Comparison of ENCODE assay signal across 24 mouse cellular contexts in genomic region chr11:78040878-78041277, GRCm38 (mm10). TPM values are rescaled to one million over a fixed set of nuclear protein-coding genes. Genes with fewer than 3 reads are reported as not detected.
A peak's percentile ranks its signal among the peaks of the same experiment; 100 is the strongest.
DNase-seq lines count a peak whose midpoint lies in the region; ATAC-seq and TF ChIP-seq lines count a peak whose summit lies in the region.
"Had no signal": no experiment of that assay in that cellular context is flagged by ENCODE, and none has a peak within 500 bp of the region (broad histone marks: within the 10 kb centered on the region; RNA-seq: fewer than 3 reads in every experiment).

No protein-coding gene starts in this region.

- peak; percentile 57 for TF ChIP-seq CTCF in kidney, postnatal 0 days (IDR thresholded peaks at IDR 0.05; ENCODE audit: low read depth)
- peak; percentile 65 for TF ChIP-seq CTCF in midbrain, postnatal 0 days (IDR thresholded peaks at IDR 0.05)
- TF ChIP-seq CTCF in MEL (IDR thresholded peaks at IDR 0.05 in 2 of 3, conservative IDR thresholded peaks at IDR 0.05 in 1 of 3; ENCODE audit: control insufficient read depth in 1 of 3, insufficient read depth in 1 of 3, low read depth in 2 of 3, low read length in 3 of 3, poor library complexity in 1 of 3, severe bottlenecking in 1 of 3), result peak in 2 of 3 experiments; percentile 5 to 65; a peak in 2 of 6 replicates
- peak; percentile 48 for TF ChIP-seq CTCF in stomach, postnatal 0 days (IDR thresholded peaks at IDR 0.05; ENCODE audit: low read depth)

- no peak for TF ChIP-seq POLR2A in MEL (IDR thresholded peaks at IDR 0.05; ENCODE audit: control insufficient read depth in 1 of 2, insufficient read depth in 1 of 2, low read depth in 1 of 2, low read length in 2 of 2, poor library complexity in 1 of 2)

- no peak; the same call in 1 of the 2 replicates for TF ChIP-seq RAD21 in MEL (IDR thresholded peaks at IDR 0.05; ENCODE audit: low read depth, low read length)

- no peak for ATAC-seq in kidney, postnatal 0 days (replicated peaks; ENCODE audit: low FRiP score, low read depth)
- ATAC-seq in midbrain, postnatal 0 days (ENCODE audit: low FRiP score), result no peak
- no peak for ATAC-seq in midbrain, embryonic 11.5 days (ENCODE audit: low FRiP score)
- ATAC-seq in stomach, postnatal 0 days (ENCODE audit: low FRiP score, low TSS enrichment), result no peak
- ATAC-seq: midbrain, embryonic 15.5 days had no signal

- H3K79me2 ChIP-seq in MEL (ENCODE audit: control insufficient read depth, insufficient read depth, low read length, poor library complexity), result no peaks in the 10 kb centered on the region

- no peak for DNase-seq in kidney, postnatal 0 days (ENCODE audit: low spot score)
- DNase-seq in kidney, postnatal 14 days, result no peak
- no peak for DNase-seq in midbrain, postnatal 0 days (ENCODE audit: low spot score)
- DNase-seq in midbrain, embryonic 11.5 days (ENCODE audit: low spot score, missing footprints), result no peak
- DNase-seq in MEL (ENCODE audit: low read depth, low spot score), result no peak
- no peak for DNase-seq in stomach, postnatal 0 days (ENCODE audit: low spot score)
- DNase-seq in frontal cortex, adult 2 months (ENCODE audit: extremely low spot score in 1 of 2, low spot score in 1 of 2), result no peak
- DNase-seq in right cerebral cortex, postnatal 36 days (ENCODE audit: low spot score in 2 of 2), result no peak
- DNase-seq: adrenal gland, postnatal 36 days; cerebellum, adult 2 months; heart, postnatal 36 days; kidney, adult 11 months; liver, embryonic 13.5 days; lung, postnatal 14 days; right cerebral cortex, postnatal 25 days; thymus, adult 2 months had no signal

- H3K4me3 ChIP-seq in kidney, postnatal 0 days (replicated peaks; ENCODE audit: low read depth, low read length), result no peak overlapping the region
- no peak overlapping the region for H3K4me3 ChIP-seq in midbrain, postnatal 0 days (ENCODE audit: low read depth, low read length)
- H3K4me3 ChIP-seq in midbrain, embryonic 11.5 days (ENCODE audit: low read depth, low read length), result no peak overlapping the region
- H3K4me3 ChIP-seq in MEL (ENCODE audit: control insufficient read depth in 1 of 2, insufficient read depth in 1 of 2, low read depth in 2 of 2, low read length in 2 of 2), result no peak overlapping the region
- no peak overlapping the region for H3K4me3 ChIP-seq in stomach, postnatal 0 days (ENCODE audit: low read depth, low read length)
- H3K4me3 ChIP-seq: embryonic facial prominence, embryonic 10.5 days; forebrain, embryonic 12.5 days; heart, embryonic 13.5 days; hindbrain, embryonic 15.5 days; liver, embryonic 13.5 days; megakaryocyte, embryonic 14.5 days; midbrain, embryonic 15.5 days; neural tube, embryonic 15.5 days; stomach, embryonic 15.5 days had no signal

- H3K9ac ChIP-seq in kidney, postnatal 0 days (ENCODE audit: low read depth, low read length), result no peak overlapping the region
- H3K9ac ChIP-seq in midbrain, postnatal 0 days (replicated peaks; ENCODE audit: low read length, poor library complexity, severe bottlenecking), result no peak overlapping the region
- H3K9ac ChIP-seq in midbrain, embryonic 11.5 days (ENCODE audit: low read length), result no peak overlapping the region
- no peak overlapping the region for H3K9ac ChIP-seq in MEL (ENCODE audit: control insufficient read depth, low read depth, low read length, poor library complexity, severe bottlenecking)
- no peak overlapping the region for H3K9ac ChIP-seq in stomach, postnatal 0 days (ENCODE audit: low read length)
- H3K9ac ChIP-seq: forebrain, embryonic 12.5 days; heart, embryonic 13.5 days; hindbrain, embryonic 15.5 days; midbrain, embryonic 15.5 days; neural tube, embryonic 15.5 days; stomach, embryonic 15.5 days had no signal

- no peak overlapping the region for H3K4me2 ChIP-seq in kidney, postnatal 0 days (ENCODE audit: low read length)
- no peak overlapping the region for H3K4me2 ChIP-seq in midbrain, postnatal 0 days (ENCODE audit: low read depth, low read length, poor library complexity, severe bottlenecking)
- H3K4me2 ChIP-seq in midbrain, embryonic 11.5 days, result no peak overlapping the region
- no peak overlapping the region for H3K4me2 ChIP-seq in stomach, postnatal 0 days (replicated peaks; ENCODE audit: low read depth)
- H3K4me2 ChIP-seq: forebrain, embryonic 12.5 days; heart, embryonic 13.5 days; hindbrain, embryonic 15.5 days; liver, embryonic 13.5 days; midbrain, embryonic 15.5 days; neural tube, embryonic 15.5 days; stomach, embryonic 15.5 days had no signal

- no peaks in the 10 kb centered on the region for H3K36me3 ChIP-seq in kidney, postnatal 0 days (ENCODE audit: insufficient read depth, low read length)
- H3K36me3 ChIP-seq in midbrain, postnatal 0 days (ENCODE audit: insufficient read depth, low read length), result no peaks in the 10 kb centered on the region
- no peaks in the 10 kb centered on the region for H3K36me3 ChIP-seq in midbrain, embryonic 11.5 days (ENCODE audit: control insufficient read depth, insufficient read depth, low read length)
- no peaks in the 10 kb centered on the region for H3K36me3 ChIP-seq in MEL (ENCODE audit: control insufficient read depth in 1 of 2, insufficient read depth in 2 of 2, low read length in 2 of 2)
- H3K36me3 ChIP-seq in stomach, postnatal 0 days (ENCODE audit: control insufficient read depth, insufficient read depth, low read length), result no peaks in the 10 kb centered on the region
- H3K36me3 ChIP-seq: stomach, embryonic 15.5 days had no signal

- H3K27me3 ChIP-seq in kidney, postnatal 0 days (ENCODE audit: insufficient read depth, low read length), result no peaks in the 10 kb centered on the region
- no peaks in the 10 kb centered on the region for H3K27me3 ChIP-seq in midbrain, postnatal 0 days (ENCODE audit: insufficient read depth, low read length)
- H3K27me3 ChIP-seq in midbrain, embryonic 11.5 days (ENCODE audit: control insufficient read depth, insufficient read depth, low read length), result no peaks in the 10 kb centered on the region
- no peaks in the 10 kb centered on the region for H3K27me3 ChIP-seq in MEL (ENCODE audit: control insufficient read depth in 1 of 2, insufficient read depth in 2 of 2, low read length in 2 of 2)
- H3K27me3 ChIP-seq in stomach, postnatal 0 days (ENCODE audit: control insufficient read depth, insufficient read depth, low read length), result no peaks in the 10 kb centered on the region
- H3K27me3 ChIP-seq: forebrain, embryonic 12.5 days; heart, embryonic 13.5 days; hindbrain, embryonic 15.5 days; liver, embryonic 13.5 days; midbrain, embryonic 15.5 days; neural tube, embryonic 15.5 days; stomach, embryonic 15.5 days had no signal

- peaks cover 5% of the 10 kb centered on the region; the same call in 1 of the 2 replicates for H3K4me1 ChIP-seq in kidney, postnatal 0 days (replicated peaks; ENCODE audit: insufficient read depth, low read length)
- H3K4me1 ChIP-seq in midbrain, postnatal 0 days (ENCODE audit: insufficient read depth, low read length), result no peaks in the 10 kb centered on the region
- peaks cover 12% of the 10 kb centered on the region for H3K4me1 ChIP-seq in midbrain, embryonic 11.5 days (ENCODE audit: control insufficient read depth, insufficient read depth, low read length)
- no peaks in the 10 kb centered on the region for H3K4me1 ChIP-seq in MEL (ENCODE audit: control insufficient read depth in 1 of 2, insufficient read depth in 2 of 2, low read length in 2 of 2)
- no peaks in the 10 kb centered on the region for H3K4me1 ChIP-seq in stomach, postnatal 0 days (replicated peaks; ENCODE audit: control insufficient read depth, insufficient read depth)

- no peak for TF ChIP-seq EP300 in MEL (IDR thresholded peaks at IDR 0.05; ENCODE audit: low read depth in 1 of 2, low read length in 2 of 2)
- TF ChIP-seq EP300 in stomach, postnatal 0 days (optimal IDR thresholded peaks at IDR 0.05), result no peak

- H3K9me3 ChIP-seq in kidney, postnatal 0 days (replicated peaks; ENCODE audit: low read length), result no peaks in the 10 kb centered on the region
- no peaks in the 10 kb centered on the region for H3K9me3 ChIP-seq in midbrain, postnatal 0 days (ENCODE audit: low read length)
- no peaks in the 10 kb centered on the region for H3K9me3 ChIP-seq in midbrain, embryonic 11.5 days (ENCODE audit: control insufficient read depth, low read length)
- H3K9me3 ChIP-seq in MEL (replicated peaks; ENCODE audit: insufficient read depth, low read length), result no peaks in the 10 kb centered on the region
- H3K9me3 ChIP-seq in stomach, postnatal 0 days (ENCODE audit: control insufficient read depth, low read length), result no peaks in the 10 kb centered on the region
- H3K9me3 ChIP-seq: forebrain, embryonic 12.5 days; heart, embryonic 13.5 days; hindbrain, embryonic 15.5 days; liver, embryonic 13.5 days; megakaryocyte, embryonic 14.5 days; midbrain, embryonic 15.5 days; neural tube, embryonic 15.5 days; stomach, embryonic 15.5 days had no signal

- H3K27ac ChIP-seq in kidney, postnatal 0 days, result no peak overlapping the region
- no peak overlapping the region for H3K27ac ChIP-seq in midbrain, postnatal 0 days (ENCODE audit: low read depth, low read length)
- H3K27ac ChIP-seq in midbrain, embryonic 11.5 days (ENCODE audit: low read depth, low read length), result no peak overlapping the region
- no peak overlapping the region for H3K27ac ChIP-seq in MEL (ENCODE audit: control insufficient read depth, low read depth, low read length)
- no peak overlapping the region for H3K27ac ChIP-seq in stomach, postnatal 0 days (replicated peaks)
- H3K27ac ChIP-seq: embryonic facial prominence, embryonic 10.5 days; forebrain, embryonic 12.5 days; heart, embryonic 13.5 days; hindbrain, embryonic 15.5 days; liver, embryonic 13.5 days; midbrain, embryonic 15.5 days; neural tube, embryonic 15.5 days; stomach, embryonic 15.5 days had no signal

- 65% methylated on average over 2 of the region's 2 CpGs for WGBS in kidney, postnatal 0 days
- 67% methylated on average over 2 of the region's 2 CpGs for WGBS in midbrain, postnatal 0 days
- WGBS in midbrain, embryonic 11.5 days, result 74% methylated on average over 2 of the region's 2 CpGs
- WGBS in stomach, postnatal 0 days, result 55% methylated on average over 2 of the region's 2 CpGs

RNA-seq across cellular contexts. Expression of gene Flot2, which starts 3.1 kb away (rescaled TPM):
- 38.5 and 42.4 TPM in 2 replicates for polyA plus RNA-seq in kidney, postnatal 0 days (2015; fragmentation: Nextera tagmentation; extraction: Ambion mirVana)
- total RNA-seq in midbrain, postnatal 0 days (2014; rRNA removed), result 67.3 and 87.1 TPM in 2 replicates
- polyA plus RNA-seq in midbrain, postnatal 0 days (2015; fragmentation: Nextera tagmentation; extraction: Ambion mirVana), result 92.7 and 97.9 TPM in 2 replicates
- polyA plus RNA-seq in midbrain, embryonic 11.5 days (2014; fragmentation: Nextera tagmentation; extraction: Ambion mirVana), result 52.7 and 57.6 TPM in 2 replicates
- total RNA-seq in MEL (2012; rRNA removed), result 0.08 TPM in 1 of 2 replicates, not detected in the other
- under 1 TPM in 1 of 2 experiments, not detected in 1; 0.15 TPM for polyA plus RNA-seq in MEL (2012; ENCODE audit: insufficient read depth in 1 of 2, insufficient read length in 2 of 2, low read depth in 1 of 2, low replicate concordance in 2 of 2, missing spikeins in 1 of 2)
- polyA plus RNA-seq in stomach, postnatal 0 days (2015; fragmentation: Nextera tagmentation; extraction: Ambion mirVana), result 30.9 and 31.5 TPM in 2 replicates
- 134 and 136 TPM in 2 replicates for polyA plus RNA-seq in frontal cortex, adult 2 months (2012; rRNA removed)

RNA-seq across cellular contexts. Expression of gene Dhrs13, which starts 8.8 kb away (rescaled TPM):
- 13.6 and 15.2 TPM in 2 replicates for polyA plus RNA-seq in kidney, postnatal 0 days (2015; fragmentation: Nextera tagmentation; extraction: Ambion mirVana)
- 69.3 and 77.7 TPM in 2 replicates for total RNA-seq in midbrain, postnatal 0 days (2014; rRNA removed)
- polyA plus RNA-seq in midbrain, postnatal 0 days (2015; fragmentation: Nextera tagmentation; extraction: Ambion mirVana), result 61.9 and 62.1 TPM in 2 replicates
- 17.4 and 18.0 TPM in 2 replicates for polyA plus RNA-seq in midbrain, embryonic 11.5 days (2014; fragmentation: Nextera tagmentation; extraction: Ambion mirVana)
- total RNA-seq in MEL (2012; rRNA removed), result 30.1 and 36.7 TPM in 2 replicates
- 10 to 100 TPM in 1 of 2 experiments, not detected in 1; 27.9 TPM for polyA plus RNA-seq in MEL (2012; ENCODE audit: insufficient read depth in 1 of 2, insufficient read length in 2 of 2, low read depth in 1 of 2, low replicate concordance in 2 of 2, missing spikeins in 1 of 2)
- 7.3 and 7.9 TPM in 2 replicates for polyA plus RNA-seq in stomach, postnatal 0 days (2015; fragmentation: Nextera tagmentation; extraction: Ambion mirVana)
- 8.8 and 11.5 TPM in 2 replicates for polyA plus RNA-seq in frontal cortex, adult 2 months (2012; rRNA removed)

RNA-seq across cellular contexts. Expression of gene Eral1, which starts 39.3 kb away (rescaled TPM):
- polyA plus RNA-seq in kidney, postnatal 0 days (2015; fragmentation: Nextera tagmentation; extraction: Ambion mirVana), result 25.0 and 26.9 TPM in 2 replicates
- total RNA-seq in midbrain, postnatal 0 days (2014; rRNA removed), result 30.7 and 39.2 TPM in 2 replicates
- 26.1 and 27.4 TPM in 2 replicates for polyA plus RNA-seq in midbrain, postnatal 0 days (2015; fragmentation: Nextera tagmentation; extraction: Ambion mirVana)
- 39.0 and 39.6 TPM in 2 replicates for polyA plus RNA-seq in midbrain, embryonic 11.5 days (2014; fragmentation: Nextera tagmentation; extraction: Ambion mirVana)
- 39.6 and 43.5 TPM in 2 replicates for total RNA-seq in MEL (2012; rRNA removed)
- polyA plus RNA-seq in MEL (2012; ENCODE audit: insufficient read depth in 1 of 2, insufficient read length in 2 of 2, low read depth in 1 of 2, low replicate concordance in 2 of 2, missing spikeins in 1 of 2), result 10 to 100 TPM in 1 of 2 experiments, not detected in 1; 38.4 TPM
- 12.8 and 15.0 TPM in 2 replicates for polyA plus RNA-seq in stomach, postnatal 0 days (2015; fragmentation: Nextera tagmentation; extraction: Ambion mirVana)
- polyA plus RNA-seq in frontal cortex, adult 2 months (2012; rRNA removed), result 26.7 and 28.4 TPM in 2 replicates

RNA-seq across cellular contexts. Expression of gene Fam222b, which starts 53.6 kb away (rescaled TPM):
- 13.3 and 13.8 TPM in 2 replicates for polyA plus RNA-seq in kidney, postnatal 0 days (2015; fragmentation: Nextera tagmentation; extraction: Ambion mirVana)
- 27.2 and 34.5 TPM in 2 replicates for total RNA-seq in midbrain, postnatal 0 days (2014; rRNA removed)
- 28.2 and 29.1 TPM in 2 replicates for polyA plus RNA-seq in midbrain, postnatal 0 days (2015; fragmentation: Nextera tagmentation; extraction: Ambion mirVana)
- 26.5 and 26.6 TPM in 2 replicates for polyA plus RNA-seq in midbrain, embryonic 11.5 days (2014; fragmentation: Nextera tagmentation; extraction: Ambion mirVana)
- 2.4 and 2.5 TPM in 2 replicates for total RNA-seq in MEL (2012; rRNA removed)
- 1 to 10 TPM in 1 of 2 experiments, not detected in 1; 8.1 TPM for polyA plus RNA-seq in MEL (2012; ENCODE audit: insufficient read depth in 1 of 2, insufficient read length in 2 of 2, low read depth in 1 of 2, low replicate concordance in 2 of 2, missing spikeins in 1 of 2)
- 5.1 and 5.6 TPM in 2 replicates for polyA plus RNA-seq in stomach, postnatal 0 days (2015; fragmentation: Nextera tagmentation; extraction: Ambion mirVana)
- 22.9 and 27.1 TPM in 2 replicates for polyA plus RNA-seq in frontal cortex, adult 2 months (2012; rRNA removed)

RNA-seq across cellular contexts. Expression of gene Phf12, which starts 58.3 kb away (rescaled TPM):
- polyA plus RNA-seq in kidney, postnatal 0 days (2015; fragmentation: Nextera tagmentation; extraction: Ambion mirVana), result 9.3 and 11.1 TPM in 2 replicates
- 31.6 and 53.9 TPM in 2 replicates for total RNA-seq in midbrain, postnatal 0 days (2014; rRNA removed)
- 9.3 and 9.9 TPM in 2 replicates for polyA plus RNA-seq in midbrain, postnatal 0 days (2015; fragmentation: Nextera tagmentation; extraction: Ambion mirVana)
- polyA plus RNA-seq in midbrain, embryonic 11.5 days (2014; fragmentation: Nextera tagmentation; extraction: Ambion mirVana), result 15.5 and 18.0 TPM in 2 replicates
- 19.2 and 20.7 TPM in 2 replicates for total RNA-seq in MEL (2012; rRNA removed)
- polyA plus RNA-seq in MEL (2012; ENCODE audit: insufficient read depth in 1 of 2, insufficient read length in 2 of 2, low read depth in 1 of 2, low replicate concordance in 2 of 2, missing spikeins in 1 of 2), result 10 to 100 TPM; 43.8 to 56.9 TPM
- 5.3 and 6.9 TPM in 2 replicates for polyA plus RNA-seq in stomach, postnatal 0 days (2015; fragmentation: Nextera tagmentation; extraction: Ambion mirVana)
- 43.8 and 45.3 TPM in 2 replicates for polyA plus RNA-seq in frontal cortex, adult 2 months (2012; rRNA removed)

Comparison
In these comparisons a context has a peak if more than half of its experiments do, and no peak if none do; other contexts are left out.
1. RNA of gene Flot2, which starts 3.1 kb away (polyA plus RNA-seq): 134 to 136 TPM in frontal cortex, adult 2 months, 92.7 to 97.9 TPM in midbrain, postnatal 0 days, 52.7 to 57.6 TPM in midbrain, embryonic 11.5 days, 38.5 to 42.4 TPM in kidney, postnatal 0 days and 30.9 to 31.5 TPM in stomach, postnatal 0 days; 0.15 TPM in MEL; every median in the first group is over 10 times any median in the second.
2. Peak in every context shown above with its lines, with median percentiles within 50 percentile points of each other: CTCF ChIP-seq.